Mouse (Mus musculus) liver, embryonic 14.5 days (tissue): ENCODE results near the gene Atp5j.

Experiments used
- CTCF ChIP-seq: IDR thresholded peaks from 2 replicates; pipeline ENCODE4 v1.5.1; 2016; ENCODE audit warnings: antibody characterized with exemption, low read depth, control low read depth
- EP300 ChIP-seq: IDR thresholded peaks from 2 replicates; pipeline ENCODE4 v1.6.1; 2016; ENCODE audit warnings: antibody characterized with exemption, low read depth

GRCm38 (mm10) chr16:84813852-84814251 lies 21.6 kb downstream of the Atp5j start:
- no peak for TF ChIP-seq CTCF
- no peak for TF ChIP-seq EP300
